Mouse (Mus musculus) MEL (cell line): ENCODE results near the gene Gfm1. TPM values are rescaled to one million over a fixed set of nuclear protein-coding genes. Genes with fewer than 3 reads are reported as not detected.
A peak's percentile ranks its signal among the peaks of the same experiment; 100 is the strongest.

Experiments used
- DNase-seq: peaks from one replicate; pipeline ENCODE4 v3.0.0; 2011; ENCODE audit warnings: low read depth, low spot score
- H3K27ac ChIP-seq: 2 replicates; pipeline ENCODE4 v1.5.1; 2012; ENCODE audit warnings: low read depth, mild to moderate bottlenecking, control low read depth, low read length, moderate library complexity; ENCODE audit not compliant: control insufficient read depth
- H3K27me3 ChIP-seq, 2 experiments: fragments of 150-350 bp in 1 of 2; sonication (generic) in 1 of 2; 2 replicates each; pipeline ENCODE4 v1.6.1; 2012; ENCODE audit warnings: low read length in 2 of 2, mild to moderate bottlenecking in 2 of 2, improper control_type of control experiment in 1 of 2, moderate library complexity in 1 of 2; ENCODE audit not compliant: insufficient read depth in 2 of 2, control insufficient read depth in 1 of 2
- H3K36me3 ChIP-seq, 2 experiments: 2 replicates each; pipeline ENCODE4 v1.6.1; 2012 to 2014; ENCODE audit warnings: low read length in 2 of 2, improper control_type of control experiment in 1 of 2, inconsistent platforms in 1 of 2, mild to moderate bottlenecking in 1 of 2; ENCODE audit not compliant: insufficient read depth in 2 of 2, control insufficient read depth in 1 of 2
- H3K4me1 ChIP-seq, 2 experiments: fragments of 150-350 bp in 1 of 2; sonication (generic) in 1 of 2; 2 replicates each; pipeline ENCODE4 v1.6.1; 2012; ENCODE audit warnings: low read length in 2 of 2, improper control_type of control experiment in 1 of 2, mild to moderate bottlenecking in 1 of 2; ENCODE audit not compliant: insufficient read depth in 2 of 2, control insufficient read depth in 1 of 2
- H3K4me3 ChIP-seq, 2 experiments: fragments of 150-350 bp in 1 of 2; sonication (generic) in 1 of 2; 2 replicates each; pipeline ENCODE4 v1.5.1; 2012; ENCODE audit warnings: low read depth in 2 of 2, low read length in 2 of 2, mild to moderate bottlenecking in 2 of 2, moderate library complexity in 2 of 2, control low read depth in 1 of 2, improper control_type of control experiment in 1 of 2; ENCODE audit not compliant: control insufficient read depth in 1 of 2, insufficient read depth in 1 of 2
- H3K79me2 ChIP-seq: 2 replicates; pipeline ENCODE4 v1.6.1; 2012; ENCODE audit warnings: mild to moderate bottlenecking, low read length, moderate library complexity; ENCODE audit not compliant: control insufficient read depth, poor library complexity, insufficient read depth
- H3K9ac ChIP-seq: 2 replicates; pipeline ENCODE4 v1.6.1; 2012; ENCODE audit warnings: low read depth, mild to moderate bottlenecking, control low read depth, low read length, moderate library complexity; ENCODE audit not compliant: control insufficient read depth, poor library complexity, severe bottlenecking
- H3K9me3 ChIP-seq: fragments of 150-350 bp; sonication (generic); replicated peaks from 2 replicates; pipeline ENCODE4 v1.6.1; 2012; ENCODE audit warnings: mild to moderate bottlenecking, low read length, improper control_type of control experiment, moderate library complexity; ENCODE audit not compliant: insufficient read depth
- BHLHE40 ChIP-seq: IDR thresholded peaks from 2 replicates; pipeline ENCODE4 v1.6.1; 2012; ENCODE audit warnings: low read depth, mild to moderate bottlenecking, inconsistent platforms, low read length, improper control_type of control experiment, borderline replicate concordance
- CHD2 ChIP-seq: IDR thresholded peaks from 2 replicates; pipeline ENCODE4 v1.6.1; 2011; ENCODE audit warnings: low read length, improper control_type of control experiment
- CTCF ChIP-seq, 3 experiments: IDR thresholded peaks in 2 of 3; conservative IDR thresholded peaks in 1 of 3; 2 replicates each; pipeline ENCODE4 v1.5.1; 2011 to 2012; ENCODE audit warnings: low read length in 3 of 3, low read depth in 2 of 3, mild to moderate bottlenecking in 2 of 3, improper control_type of control experiment in 1 of 3, inconsistent platforms in 1 of 3, mixed read lengths in 1 of 3, moderate library complexity in 1 of 3; ENCODE audit not compliant: control insufficient read depth in 1 of 3, insufficient read depth in 1 of 3, poor library complexity in 1 of 3, severe bottlenecking in 1 of 3
- ETS1 ChIP-seq: IDR thresholded peaks from 2 replicates; pipeline ENCODE4 v1.6.1; 2012; ENCODE audit warnings: low read depth, mild to moderate bottlenecking, inconsistent platforms, low read length, improper control_type of control experiment, moderate library complexity
- GABPA ChIP-seq: IDR thresholded peaks from 2 replicates; pipeline ENCODE4 v1.6.1; 2012; ENCODE audit warnings: low read depth, mild to moderate bottlenecking, inconsistent platforms, low read length, improper control_type of control experiment, moderate library complexity
- HCFC1 ChIP-seq: IDR thresholded peaks from 2 replicates; pipeline ENCODE4 v1.6.1; 2012; ENCODE audit warnings: low read depth, mild to moderate bottlenecking, inconsistent platforms, low read length, improper control_type of control experiment, moderate library complexity
- KAT2A ChIP-seq: conservative IDR thresholded peaks from 2 replicates; pipeline ENCODE4 v1.6.1; 2012; ENCODE audit warnings: low read depth, low read length, improper control_type of control experiment, inconsistent platforms
- MAZ ChIP-seq: IDR thresholded peaks from 2 replicates; pipeline ENCODE4 v1.6.1; 2012; ENCODE audit warnings: low read depth, mild to moderate bottlenecking, inconsistent platforms, low read length, improper control_type of control experiment
- MEF2A ChIP-seq: IDR thresholded peaks from 2 replicates; pipeline ENCODE4 v1.6.1; 2014; ENCODE audit warnings: low read depth, mild to moderate bottlenecking, inconsistent platforms, low read length, improper control_type of control experiment; ENCODE audit not compliant: poor library complexity, insufficient replicate concordance, severe bottlenecking; ENCODE audit errors: extremely low read depth
- MYC ChIP-seq: IDR thresholded peaks from 2 replicates; pipeline ENCODE4 v1.6.1; 2011; ENCODE audit warnings: low read depth, mild to moderate bottlenecking, low read length, improper control_type of control experiment, moderate library complexity
- NRF1 ChIP-seq: IDR thresholded peaks from 2 replicates; pipeline ENCODE4 v1.6.1; 2014; ENCODE audit warnings: low read depth, mild to moderate bottlenecking, inconsistent platforms, low read length, improper control_type of control experiment, moderate library complexity; ENCODE audit not compliant: poor library complexity, insufficient read depth, severe bottlenecking
- POLR2A ChIP-seq, 2 experiments: IDR thresholded peaks; 2 replicates each; pipeline ENCODE4 v1.6.1; 2011 to 2012; ENCODE audit warnings: low read length in 2 of 2, mild to moderate bottlenecking in 2 of 2, control low read depth in 1 of 2, improper control_type of control experiment in 1 of 2, low read depth in 1 of 2, moderate library complexity in 1 of 2; ENCODE audit not compliant: control insufficient read depth in 1 of 2, insufficient read depth in 1 of 2, poor library complexity in 1 of 2
- POLR2AphosphoS2 ChIP-seq: IDR thresholded peaks from 2 replicates; pipeline ENCODE4 v1.6.1; 2011; ENCODE audit warnings: low read length, improper control_type of control experiment
- POLR2AphosphoS5 ChIP-seq: IDR thresholded peaks from 2 replicates; pipeline ENCODE4 v1.6.1; 2012; ENCODE audit warnings: low read depth, borderline replicate concordance, mild to moderate bottlenecking, inconsistent platforms, low read length, moderate library complexity, mixed read lengths
- RCOR1 ChIP-seq: IDR thresholded peaks from 2 replicates; pipeline ENCODE4 v1.6.1; 2012; ENCODE audit warnings: low read depth, mild to moderate bottlenecking, inconsistent platforms, low read length, improper control_type of control experiment
- SMC3 ChIP-seq: IDR thresholded peaks from 2 replicates; pipeline ENCODE4 v1.6.1; 2011; ENCODE audit warnings: low read depth, low read length, improper control_type of control experiment
- TBP ChIP-seq: IDR thresholded peaks from 2 replicates; pipeline ENCODE4 v1.8.0; 2011; ENCODE audit warnings: low read depth, low read length, improper control_type of control experiment
- TCF12 ChIP-seq: IDR thresholded peaks from 2 replicates; pipeline ENCODE4 v1.6.1; 2014; ENCODE audit warnings: low read depth, mild to moderate bottlenecking, inconsistent platforms, low read length, improper control_type of control experiment, moderate library complexity
- ZC3H11A ChIP-seq: IDR thresholded peaks from 2 replicates; pipeline ENCODE4 v1.6.1; 2012; ENCODE audit warnings: low read depth, mild to moderate bottlenecking, inconsistent platforms, low read length, improper control_type of control experiment
- ZKSCAN1 ChIP-seq: IDR thresholded peaks from 2 replicates; pipeline ENCODE4 v1.6.1; 2012; ENCODE audit warnings: low read depth, mild to moderate bottlenecking, inconsistent platforms, low read length, improper control_type of control experiment, moderate library complexity
- ZNF384 ChIP-seq: IDR thresholded peaks from 2 replicates; pipeline ENCODE4 v1.6.1; 2012; ENCODE audit warnings: low read depth, mild to moderate bottlenecking, inconsistent platforms, low read length, improper control_type of control experiment
- polyA plus RNA-seq, 2 experiments: library from polyadenylated mRNA; stranded (reverse) in 1 of 2; unstranded in 1 of 2; fragments of >175 nt in 1 of 2; fragments of >200 nt in 1 of 2; gene quantifications; 2 replicates each; pipeline versions ENCODE4 v1.2.1 to v1.2.4; 2012; ENCODE audit warnings: low replicate concordance in 2 of 2, low read depth in 1 of 2; ENCODE audit not compliant: insufficient read length in 2 of 2, insufficient read depth in 1 of 2, missing spikeins in 1 of 2
- total RNA-seq: library from RNA; depleted of rRNA; stranded (reverse); fragments of 300-350 nt; gene quantifications from 2 replicates; pipeline ENCODE4 v1.2.3, GENCODE M21; 2012

The Gfm1 gene
- total and polyA plus RNA-seq, 3 experiments, result 95.0 to 146 TPM; not detected in 1

DNA sequence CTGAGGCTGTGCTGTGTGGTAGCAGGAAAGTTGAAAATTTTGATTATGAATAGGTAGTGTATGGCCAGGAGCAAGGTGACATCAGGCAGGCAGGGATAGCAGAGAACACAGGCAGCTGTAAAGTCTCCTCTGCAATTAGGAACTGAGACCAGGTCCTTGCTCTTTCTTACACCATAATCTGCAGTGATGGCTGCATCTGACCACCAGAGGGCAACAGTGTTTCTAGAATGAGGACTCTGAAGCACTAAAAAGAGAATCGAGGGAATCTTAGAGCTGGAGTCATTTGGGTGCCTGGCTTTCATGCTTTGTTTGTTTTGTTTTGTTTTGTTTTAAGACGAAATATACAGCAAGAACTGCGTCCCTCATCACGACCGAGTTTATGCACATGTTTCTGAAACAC is 82.9 kb downstream of the Gfm1 start (continued):
- TF ChIP-seq NRF1 (no peak), RCOR1 (no peak), TBP (no peak), CTCF (IDR thresholded peaks at IDR 0.05 in 2 of 3, conservative IDR thresholded peaks at IDR 0.05 in 1 of 3; ENCODE audit: control insufficient read depth in 1 of 3, insufficient read depth in 1 of 3, low read depth in 2 of 3, low read length in 3 of 3, poor library complexity in 1 of 3, severe bottlenecking in 1 of 3) (peak; percentile 62 to 90 (median 77)), POLR2AphosphoS5 (no peak), MAZ (no peak), ZNF384 (no peak), CHD2 (no peak), KAT2A (no peak), SMC3 (peak; percentile 93), POLR2A (IDR thresholded peaks at IDR 0.05; ENCODE audit: control insufficient read depth in 1 of 2, insufficient read depth in 1 of 2, low read depth in 1 of 2, low read length in 2 of 2, poor library complexity in 1 of 2) (no peak), TCF12 (no peak)

DNA sequence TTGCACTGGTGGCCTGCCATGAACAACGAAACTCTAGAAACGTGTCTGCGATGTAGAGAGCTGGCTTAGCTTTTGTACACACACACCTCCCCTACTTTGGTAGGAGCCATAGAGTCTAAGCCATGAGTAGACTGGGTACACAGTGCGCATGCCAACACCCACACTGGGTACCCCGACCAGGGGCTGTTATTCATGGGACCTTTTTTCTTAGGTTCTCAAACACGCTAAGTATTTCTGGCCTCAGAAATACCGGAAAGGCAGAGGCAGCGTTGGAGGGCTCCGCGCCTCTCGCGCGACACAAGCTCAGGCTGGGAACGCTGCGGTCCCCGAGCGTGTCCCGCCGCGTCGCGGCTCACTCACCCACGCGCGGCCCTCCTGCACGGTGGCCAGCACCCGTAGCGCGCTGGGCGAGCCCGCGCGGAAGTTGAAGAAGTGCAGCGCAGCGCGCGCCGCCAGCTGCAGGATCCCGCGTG is 84.9 kb downstream of the Gfm1 start:
- no peak overlapping the region for H3K27ac ChIP-seq
- no peaks in the 10 kb centered on the region for H3K9me3 ChIP-seq
- no peaks in the 10 kb centered on the region for H3K4me1 ChIP-seq
- no peak overlapping the region for H3K4me3 ChIP-seq
- peaks cover 0 to 4% of the 10 kb centered on the region in 2 experiments; a peak in 3 of 4 replicates for H3K27me3 ChIP-seq
- no peaks in the 10 kb centered on the region for H3K36me3 ChIP-seq
- H3K9ac ChIP-seq, result no peak overlapping the region
- no peaks in the 10 kb centered on the region for H3K79me2 ChIP-seq
- TF ChIP-seq ZC3H11A, result no peak
- TF ChIP-seq NRF1, result no peak
- no peak for TF ChIP-seq MYC
- no peak for TF ChIP-seq HCFC1
- no peak for DNase-seq

DNA sequence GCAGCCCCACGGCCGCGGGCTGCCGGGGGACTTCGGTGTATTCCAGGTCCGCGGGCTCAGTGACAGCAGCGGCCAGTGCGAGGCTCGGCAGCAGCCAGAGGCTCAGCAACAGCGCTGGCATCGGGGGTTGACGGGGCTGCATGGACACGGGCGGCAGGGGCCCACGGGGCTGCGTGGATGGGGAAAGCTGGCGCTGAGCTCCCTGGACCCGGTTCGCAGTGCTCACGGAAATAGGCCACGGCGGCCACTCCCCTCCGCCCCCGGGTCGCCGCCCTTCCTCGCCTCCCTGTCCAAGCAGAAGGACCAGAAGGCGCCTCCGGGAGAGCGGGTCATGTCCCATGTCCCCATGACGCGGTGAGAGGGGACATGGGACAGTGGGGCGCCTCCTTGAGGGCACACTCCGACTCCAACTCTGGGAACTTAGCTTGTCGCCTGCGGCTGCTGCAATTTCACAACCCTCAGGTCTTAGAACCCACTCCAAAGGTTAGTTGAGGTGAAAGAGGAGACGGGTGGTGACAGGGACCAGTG is 85.4 kb downstream of the Gfm1 start, which contains the start of gene Rarres1:
Gene Rarres1, minus strand, starts transcription at position 250 of the 528 bp plus-strand sequence.
- H3K79me2 ChIP-seq, result no peaks in the 10 kb centered on the region
- H3K9me3 ChIP-seq, result no peaks in the 10 kb centered on the region
- TF ChIP-seq POLR2A (IDR thresholded peaks at IDR 0.05; ENCODE audit: control insufficient read depth in 1 of 2, insufficient read depth in 1 of 2, low read depth in 1 of 2, low read length in 2 of 2, poor library complexity in 1 of 2) (no peak), BHLHE40 (no peak), ZKSCAN1 (no peak), CTCF (IDR thresholded peaks at IDR 0.05 in 2 of 3, conservative IDR thresholded peaks at IDR 0.05 in 1 of 3; ENCODE audit: control insufficient read depth in 1 of 3, insufficient read depth in 1 of 3, low read depth in 2 of 3, low read length in 3 of 3, poor library complexity in 1 of 3, severe bottlenecking in 1 of 3) (no peak), POLR2AphosphoS2 (no peak), ETS1 (no peak), GABPA (no peak), MEF2A (no peak)
- H3K27me3 ChIP-seq, result peaks cover 0 to 2% of the 10 kb centered on the region in 2 experiments; a peak in 2 of 4 replicates
- H3K27ac ChIP-seq, result no peak within 1 kb of the TSS
- no peaks in the 10 kb centered on the region for H3K36me3 ChIP-seq
- H3K9ac ChIP-seq, result no peak within 1 kb of the TSS
- DNase-seq, result no peak
- H3K4me1 ChIP-seq, result no peaks in the 10 kb centered on the region
- no peak within 1 kb of the TSS for H3K4me3 ChIP-seq
